Mouse (Mus musculus) embryonic facial prominence, embryonic 12.5 days (tissue): ENCODE measurements at regions not wholly inside any gene's neighbourhood (a gene's known extent, or its start where the extent isn't known, plus 50 kb on each side); places are given as distances from the start of the nearest gene placed in this dataset.

ENCODE experiments used
- ATAC-seq: fragments of 200-750 bp; cut with Nextera tagmentation; 2 replicates; pipeline ENCODE4 v1.8.0; 2017; ENCODE audit not compliant: insufficient number of reproducible peaks, insufficient read depth, low FRiP score, low TSS enrichment
- H3K27ac ChIP-seq: fragments of 300-500 bp; sonication (generic); 2 replicates; pipeline ENCODE4 v1.5.1; 2016; ENCODE audit warnings: mild to moderate bottlenecking
- H3K27me3 ChIP-seq: fragments of 300-500 bp; sonication (generic); 2 replicates; pipeline ENCODE4 v1.6.1; 2016; ENCODE audit warnings: mild to moderate bottlenecking, moderate library complexity
- H3K36me3 ChIP-seq: fragments of 300-500 bp; sonication (generic); 2 replicates; pipeline ENCODE4 v1.6.1; 2016; ENCODE audit warnings: mild to moderate bottlenecking
- H3K4me1 ChIP-seq: fragments of 300-500 bp; sonication (generic); 2 replicates; pipeline ENCODE4 v1.6.1; 2016
- H3K4me2 ChIP-seq: fragments of 300-500 bp; sonication (generic); replicated peaks from 2 replicates; pipeline ENCODE4 v1.6.1; 2016; ENCODE audit warnings: mild to moderate bottlenecking, moderate library complexity
- H3K4me3 ChIP-seq: fragments of 300-500 bp; sonication (generic); 2 replicates; pipeline ENCODE4 v1.5.1; 2016; ENCODE audit warnings: mild to moderate bottlenecking
- H3K9ac ChIP-seq: fragments of 300-500 bp; sonication (generic); 2 replicates; pipeline ENCODE4 v1.6.1; 2016; ENCODE audit warnings: mild to moderate bottlenecking, moderate library complexity
- H3K9me3 ChIP-seq: fragments of 300-500 bp; sonication (generic); 2 replicates; pipeline ENCODE4 v1.6.1; 2016; ENCODE audit warnings: mild to moderate bottlenecking, moderate library complexity
- WGBS: fragments of 180-500 bp; shearing (Covaris S2); methylation state at CpG from one replicate; pipeline ENCODE4 v1.1.7; 2016; 5-methylcytosine and 5-hydroxymethylcytosine counted together

DNA sequence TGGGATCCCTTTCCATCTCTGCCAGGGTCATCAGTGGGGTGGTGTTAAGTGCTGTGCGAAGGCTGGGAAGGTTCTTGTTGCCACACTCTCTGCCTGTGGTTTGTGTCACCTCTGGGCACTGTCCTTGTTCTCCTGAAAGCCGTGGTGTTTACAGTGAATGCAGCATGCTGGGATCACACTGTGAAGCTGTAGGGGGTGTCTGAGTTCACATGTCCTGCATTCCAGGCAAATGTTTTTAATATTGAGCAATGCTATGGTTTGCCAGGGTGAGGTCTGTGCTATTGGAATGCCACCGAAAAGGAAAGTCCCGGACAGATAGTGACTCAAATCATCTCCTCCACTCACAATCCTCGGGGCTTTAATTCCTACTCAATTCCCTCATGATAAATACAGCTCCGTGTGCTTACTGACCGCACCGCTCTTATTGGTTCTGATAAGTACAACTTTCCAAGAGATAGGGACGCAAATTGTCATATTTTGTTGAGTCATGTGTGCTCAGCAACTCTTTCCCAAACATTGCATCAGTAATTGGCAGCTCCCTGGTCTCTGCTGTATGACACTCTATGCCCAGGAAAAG, 1405.6 kb upstream of the A1bg start:
- Histone ChIP-seq H3K9ac (no peak overlapping the region), H3K36me3 (no peaks in the 10 kb centered on the region), H3K27me3 (no peaks in the 10 kb centered on the region), H3K9me3 (no peaks in the 10 kb centered on the region), H3K27ac (no peak overlapping the region), H3K4me3 (no peak overlapping the region), H3K4me2 (peak overlapping the region; percentile 15; the same call in 1 of the 2 replicates), H3K4me1 (peaks cover 13% of the 10 kb centered on the region; the same call in 1 of the 2 replicates)
- ATAC-seq, result no peak
- 53% methylated on average over 9 of the region's 9 CpGs for WGBS

DNA sequence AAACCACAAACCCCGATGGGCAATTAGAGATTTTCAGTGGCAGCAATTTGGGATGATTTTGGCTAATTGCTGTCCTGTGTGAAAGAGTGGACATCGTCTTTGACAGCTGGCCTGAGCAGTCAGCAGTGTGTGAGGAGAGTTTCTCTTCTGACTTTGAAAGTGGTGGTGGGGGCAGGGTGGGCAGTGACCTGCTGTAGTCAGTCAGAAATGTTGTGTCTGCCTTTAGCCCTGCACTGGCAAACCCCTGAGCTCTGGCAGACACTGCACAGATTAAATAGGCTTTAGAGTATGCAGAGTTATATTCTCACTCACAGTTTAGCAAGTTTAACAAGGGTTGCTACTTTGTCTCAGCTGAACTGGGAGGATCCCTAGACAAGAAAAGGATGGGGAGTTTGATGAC, 1404.7 kb upstream of the A1bg start:
- H3K27me3 ChIP-seq, result no peaks in the 10 kb centered on the region
- H3K4me3 ChIP-seq, result no peak overlapping the region
- no peak overlapping the region for H3K4me2 ChIP-seq
- no peak overlapping the region for H3K9ac ChIP-seq
- H3K9me3 ChIP-seq, result no peaks in the 10 kb centered on the region
- H3K27ac ChIP-seq, result no peak overlapping the region
- WGBS, result 26% methylated on average over 2 of the region's 2 CpGs
- H3K36me3 ChIP-seq, result no peaks in the 10 kb centered on the region
- H3K4me1 ChIP-seq, result peaks cover 13% of the 10 kb centered on the region; the same call in 1 of the 2 replicates
- no peak for ATAC-seq

DNA sequence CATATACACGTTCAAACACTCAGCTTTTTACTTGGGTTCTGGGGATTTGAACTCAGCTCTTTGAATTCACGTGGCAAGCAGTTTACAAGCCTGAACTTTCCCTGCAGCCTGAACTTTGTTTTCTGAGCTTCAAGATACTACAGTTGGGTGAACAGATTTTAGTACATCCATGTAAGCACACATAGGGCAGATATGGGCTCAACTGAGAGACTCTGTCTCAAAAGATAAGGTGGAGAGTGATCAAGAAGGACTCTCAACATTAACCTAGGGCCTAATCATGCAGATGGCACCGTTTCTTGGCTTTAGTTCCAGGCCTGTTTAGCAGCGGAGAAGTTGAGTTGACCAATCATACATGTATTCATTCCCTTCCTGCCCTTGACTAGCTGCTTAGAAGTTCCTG, 1403.7 kb upstream of the A1bg start:
- no peak overlapping the region for H3K27ac ChIP-seq
- no peaks in the 10 kb centered on the region for H3K36me3 ChIP-seq
- no peak overlapping the region for H3K4me2 ChIP-seq
- no peaks in the 10 kb centered on the region for H3K9me3 ChIP-seq
- H3K9ac ChIP-seq, result no peak overlapping the region
- WGBS, result 85% methylated on average over 4 of the region's 4 CpGs
- peaks cover 13% of the 10 kb centered on the region; the same call in 1 of the 2 replicates for H3K4me1 ChIP-seq
- H3K27me3 ChIP-seq, result no peaks in the 10 kb centered on the region
- H3K4me3 ChIP-seq, result no peak overlapping the region
- ATAC-seq, result no peak

GRCm38 (mm10) chr15:62325451-62326290, 1402.9 kb upstream of the A1bg start:
- Histone ChIP-seq H3K4me2 (no peak overlapping the region), H3K27ac (no peak overlapping the region), H3K4me1 (peaks cover 13% of the 10 kb centered on the region; the same call in 1 of the 2 replicates), H3K27me3 (no peaks in the 10 kb centered on the region), H3K9me3 (no peaks in the 10 kb centered on the region), H3K9ac (no peak overlapping the region), H3K4me3 (no peak overlapping the region), H3K36me3 (no peaks in the 10 kb centered on the region)
- 79% methylated on average over 1 of the region's 1 CpGs for WGBS
- no peak for ATAC-seq

DNA sequence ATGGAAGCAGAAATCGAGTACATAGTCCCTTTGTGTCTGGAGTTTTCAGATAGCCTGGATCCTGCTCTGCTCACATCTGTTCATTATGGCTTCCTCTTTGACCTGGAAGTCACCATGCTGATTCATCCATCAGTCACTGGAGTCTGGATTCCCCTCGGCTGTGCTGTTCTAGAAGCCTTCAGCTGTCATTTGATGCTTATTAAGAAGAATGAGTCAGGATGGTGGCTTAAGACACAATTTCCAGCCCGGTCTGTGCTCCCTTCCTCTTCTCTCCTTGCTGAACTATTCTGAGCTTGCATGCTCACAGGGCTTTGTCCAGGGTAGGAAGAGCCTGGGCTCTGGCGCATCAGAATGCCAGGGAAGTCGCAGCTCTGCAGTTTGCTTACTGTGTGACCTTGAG, 1398.2 kb upstream of the A1bg start:
- no peak for ATAC-seq
- Histone ChIP-seq H3K27ac (no peak overlapping the region), H3K4me3 (no peak overlapping the region), H3K36me3 (no peaks in the 10 kb centered on the region), H3K4me2 (no peak overlapping the region), H3K9ac (no peak overlapping the region), H3K9me3 (no peaks in the 10 kb centered on the region), H3K27me3 (no peaks in the 10 kb centered on the region), H3K4me1 (no peaks in the 10 kb centered on the region)
- WGBS, result 75% methylated on average over 5 of the region's 5 CpGs

DNA sequence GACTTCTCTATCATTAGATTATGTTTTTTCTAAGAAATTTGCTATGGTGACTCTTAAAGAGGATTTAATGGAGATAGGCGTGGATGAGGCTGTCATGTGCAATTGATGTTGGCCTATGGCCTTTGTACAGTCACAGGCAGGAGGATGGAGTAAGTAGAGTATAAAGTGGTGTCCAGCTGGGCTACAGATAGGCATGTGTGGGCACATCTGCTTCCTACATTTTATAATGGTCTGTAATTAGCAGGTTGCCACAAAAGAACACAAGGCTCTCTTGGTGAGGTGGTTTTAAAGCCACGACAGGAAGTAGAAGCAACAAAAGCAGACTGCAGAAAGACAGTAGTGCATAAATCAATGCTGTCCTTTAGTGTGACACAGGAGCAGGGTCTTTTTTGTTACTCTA, 1391.6 kb upstream of the A1bg start:
- Histone ChIP-seq H3K4me2 (no peak overlapping the region), H3K9me3 (no peaks in the 10 kb centered on the region), H3K36me3 (no peaks in the 10 kb centered on the region), H3K9ac (no peak overlapping the region), H3K27me3 (no peaks in the 10 kb centered on the region), H3K27ac (no peak overlapping the region), H3K4me1 (no peaks in the 10 kb centered on the region), H3K4me3 (no peak overlapping the region)
- no peak for ATAC-seq
- WGBS, result 54% methylated on average over 2 of the region's 2 CpGs

DNA sequence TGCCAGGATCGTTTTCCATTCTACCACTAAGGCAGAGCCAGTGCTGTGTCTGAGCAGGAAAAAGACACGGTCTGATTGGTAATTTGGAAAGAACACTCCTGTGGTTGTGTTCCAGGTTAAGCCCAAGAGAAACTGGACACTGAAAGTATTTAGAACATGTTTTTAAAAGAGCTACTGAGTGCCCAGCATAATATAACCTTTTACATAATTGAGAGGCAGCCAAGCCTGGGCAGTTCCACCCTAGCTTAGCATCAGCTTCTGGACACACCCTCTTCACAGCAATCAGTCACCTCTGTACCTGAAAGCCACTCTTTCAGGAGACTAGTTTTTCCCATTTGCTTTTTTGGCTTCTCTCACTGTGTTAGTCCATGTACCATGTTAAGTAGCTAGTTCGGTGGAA, 1379.4 kb upstream of the A1bg start:
- 78% methylated on average over 3 of the region's 3 CpGs for WGBS
- H3K9ac ChIP-seq, result no peak overlapping the region

DNA sequence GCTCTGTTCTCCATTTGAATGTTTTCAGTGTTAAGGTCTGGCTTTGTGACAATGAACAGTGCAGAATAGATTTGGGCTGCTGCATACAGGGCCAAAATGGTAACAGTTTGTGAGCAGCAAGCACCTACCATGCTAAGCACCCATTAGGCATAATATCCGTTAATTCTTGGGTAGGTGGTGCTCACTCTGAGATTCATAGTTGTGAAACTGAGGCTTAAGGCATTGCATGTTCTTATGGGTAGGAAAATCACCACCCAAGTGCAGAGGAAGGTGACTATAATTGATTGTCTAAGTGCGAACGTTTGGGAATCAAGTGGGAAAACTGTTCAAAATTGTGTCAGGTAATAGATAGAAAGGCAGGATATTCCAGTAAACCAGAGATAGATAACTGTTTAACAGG, 1378.8 kb upstream of the A1bg start:
- H3K36me3 ChIP-seq, result no peaks in the 10 kb centered on the region
- no peak overlapping the region for H3K4me3 ChIP-seq
- no peaks in the 10 kb centered on the region for H3K4me1 ChIP-seq
- H3K9me3 ChIP-seq, result no peaks in the 10 kb centered on the region
- no peak overlapping the region for H3K9ac ChIP-seq
- no peak overlapping the region for H3K27ac ChIP-seq
- no peak for ATAC-seq
- H3K4me2 ChIP-seq, result no peak overlapping the region
- H3K27me3 ChIP-seq, result no peaks in the 10 kb centered on the region
- 87% methylated on average over 3 of the region's 3 CpGs for WGBS

More for the DNA sequence above, 1379.4 kb upstream of the A1bg start:
- H3K36me3 ChIP-seq, result no peaks in the 10 kb centered on the region
- no peaks in the 10 kb centered on the region for H3K4me1 ChIP-seq
- ATAC-seq, result no peak
- no peaks in the 10 kb centered on the region for H3K9me3 ChIP-seq
- no peak overlapping the region for H3K4me2 ChIP-seq
- H3K27ac ChIP-seq, result no peak overlapping the region
- no peak overlapping the region for H3K4me3 ChIP-seq
- no peaks in the 10 kb centered on the region for H3K27me3 ChIP-seq

DNA sequence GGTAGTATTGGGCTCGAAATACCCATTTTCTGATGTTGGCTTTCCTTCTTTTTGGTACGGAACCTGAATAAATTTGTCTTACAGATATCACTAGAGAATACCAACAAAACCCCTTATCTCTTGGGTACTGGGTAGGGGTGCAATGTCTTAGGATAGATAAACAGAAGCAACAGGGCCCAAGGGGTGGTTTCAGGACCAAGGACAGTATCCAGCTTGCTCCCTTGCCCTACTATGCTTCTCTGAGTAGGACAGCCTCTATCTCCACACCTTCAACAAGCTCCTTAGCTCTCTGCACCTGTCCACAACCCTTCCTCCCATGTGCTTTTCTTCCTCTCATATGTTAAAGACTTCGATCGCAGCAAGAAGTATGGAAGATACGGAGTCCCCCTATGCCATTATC, 1374.3 kb upstream of the A1bg start:
- Histone ChIP-seq H3K4me1 (peaks cover 4% of the 10 kb centered on the region; the same call in 1 of the 2 replicates), H3K27me3 (no peaks in the 10 kb centered on the region), H3K27ac (no peak overlapping the region), H3K4me3 (no peak overlapping the region), H3K9me3 (no peaks in the 10 kb centered on the region), H3K36me3 (no peaks in the 10 kb centered on the region), H3K9ac (no peak overlapping the region), H3K4me2 (no peak overlapping the region)
- ATAC-seq, result no peak
- 91% methylated on average over 5 of the region's 5 CpGs for WGBS

DNA sequence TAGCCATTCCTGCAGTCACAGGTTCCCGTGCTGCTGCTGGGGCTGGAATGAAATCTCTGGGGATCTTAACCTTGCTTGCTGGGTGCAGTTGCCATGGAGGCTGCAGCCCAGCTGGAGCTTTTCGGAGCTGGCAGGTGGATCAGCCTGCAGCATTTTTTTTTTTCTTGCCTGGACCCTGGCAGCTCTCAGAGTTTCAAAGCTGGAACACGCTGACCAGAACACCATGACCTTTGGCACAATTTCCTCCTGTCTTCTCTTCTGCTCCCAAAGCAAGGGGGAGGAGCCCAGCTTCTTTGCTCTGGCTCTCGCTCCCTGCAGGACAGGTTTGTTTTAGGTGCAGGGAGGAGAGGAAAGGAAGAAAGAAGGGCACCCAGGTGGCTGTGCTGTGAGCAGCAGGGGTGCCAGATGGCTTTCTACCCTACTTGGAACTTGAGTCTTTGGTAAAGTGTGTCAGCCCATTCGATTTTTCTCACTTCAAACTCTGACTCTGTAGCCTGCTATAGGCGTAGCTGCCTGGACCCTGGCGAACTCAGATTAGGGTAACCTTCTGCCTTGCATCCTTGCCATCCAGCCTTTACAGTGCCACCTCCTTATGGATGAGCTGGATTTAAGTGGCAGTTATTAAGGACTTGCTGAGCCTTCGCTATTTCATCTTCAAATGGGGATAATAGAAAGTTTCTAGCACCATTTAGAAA, 1372.6 kb upstream of the A1bg start:
- Histone ChIP-seq H3K36me3 (no peaks in the 10 kb centered on the region), H3K4me3 (no peak overlapping the region), H3K9ac (no peak overlapping the region), H3K9me3 (no peaks in the 10 kb centered on the region), H3K4me1 (peaks cover 4% of the 10 kb centered on the region; the same call in 1 of the 2 replicates), H3K27me3 (no peaks in the 10 kb centered on the region), H3K4me2 (no peak overlapping the region), H3K27ac (no peak overlapping the region)
- ATAC-seq, result no peak
- WGBS, result 33% methylated on average over 8 of the region's 8 CpGs

DNA sequence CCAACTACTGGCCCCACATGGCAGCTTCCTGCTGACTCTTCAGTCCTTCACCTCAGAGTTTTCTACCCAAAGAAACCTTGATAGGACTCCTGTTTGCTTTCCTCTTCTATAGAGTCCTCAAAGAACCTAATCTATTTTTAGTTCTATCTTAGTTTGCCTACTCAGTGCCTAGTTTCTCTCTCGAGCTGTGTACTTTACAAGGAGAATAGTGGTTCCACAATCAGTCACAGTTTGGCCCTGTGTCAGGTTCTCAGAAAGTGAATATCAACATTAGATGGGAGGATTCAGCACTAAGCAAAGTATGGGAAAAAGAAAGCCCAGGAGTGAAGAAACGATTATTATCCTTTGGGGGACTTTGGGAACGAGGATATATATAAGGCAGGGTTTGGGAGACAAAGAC, 1372.0 kb upstream of the A1bg start:
- Histone ChIP-seq H3K4me2 (no peak overlapping the region), H3K4me1 (peaks cover 4% of the 10 kb centered on the region; the same call in 1 of the 2 replicates), H3K27me3 (no peaks in the 10 kb centered on the region), H3K9ac (no peak overlapping the region), H3K4me3 (no peak overlapping the region), H3K27ac (no peak overlapping the region), H3K36me3 (no peaks in the 10 kb centered on the region), H3K9me3 (no peaks in the 10 kb centered on the region)
- no peak for ATAC-seq
- 46% methylated on average over 3 of the region's 3 CpGs for WGBS

GRCm38 (mm10) chr15:62292876-62293275, 1370.1 kb upstream of the A1bg start:
- H3K9ac ChIP-seq, result no peak overlapping the region
- no peak for ATAC-seq
- H3K9me3 ChIP-seq, result no peaks in the 10 kb centered on the region
- WGBS, result 81% methylated on average over 3 of the region's 3 CpGs
- H3K27me3 ChIP-seq, result no peaks in the 10 kb centered on the region
- H3K4me3 ChIP-seq, result no peak overlapping the region
- peaks cover 4% of the 10 kb centered on the region; the same call in 1 of the 2 replicates for H3K4me1 ChIP-seq
- no peak overlapping the region for H3K4me2 ChIP-seq
- no peaks in the 10 kb centered on the region for H3K36me3 ChIP-seq
- no peak overlapping the region for H3K27ac ChIP-seq
